Mouse (Mus musculus) ES-CJ7 (cell line): ENCODE results near the gene Zfp580.
"Not testable (repeated sequence)": the region's sequence is repeated elsewhere in the genome, so short reads cannot be mapped to it uniquely, and the experiment has no call there.

Experiments
- DNase-seq: peaks from one replicate; pipeline ENCODE4 v3.0.0; 2011; ENCODE audit warnings: low read depth, low spot score

Zfp580 gene

DNA sequence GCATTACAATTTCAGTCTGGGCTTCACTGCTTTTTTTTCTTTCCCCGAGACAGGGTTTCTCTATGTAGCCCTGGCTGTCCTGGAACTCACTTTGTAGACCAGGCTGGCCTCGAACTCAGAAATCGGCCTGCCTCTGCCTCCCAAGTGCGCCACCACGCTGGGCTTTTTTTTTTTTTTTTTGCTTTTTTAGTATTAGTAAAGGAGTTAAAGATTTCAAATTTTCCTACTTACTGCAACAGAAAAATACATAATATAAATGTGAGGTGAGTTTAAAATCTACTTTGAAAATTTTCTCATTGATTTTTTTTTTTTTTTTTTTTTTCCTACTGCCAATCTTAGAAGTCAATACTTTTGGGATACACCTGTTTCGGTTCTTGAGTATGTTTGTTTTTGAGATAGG is 13.5 kb downstream of the Zfp580 start:
- no peak for DNase-seq

DNA sequence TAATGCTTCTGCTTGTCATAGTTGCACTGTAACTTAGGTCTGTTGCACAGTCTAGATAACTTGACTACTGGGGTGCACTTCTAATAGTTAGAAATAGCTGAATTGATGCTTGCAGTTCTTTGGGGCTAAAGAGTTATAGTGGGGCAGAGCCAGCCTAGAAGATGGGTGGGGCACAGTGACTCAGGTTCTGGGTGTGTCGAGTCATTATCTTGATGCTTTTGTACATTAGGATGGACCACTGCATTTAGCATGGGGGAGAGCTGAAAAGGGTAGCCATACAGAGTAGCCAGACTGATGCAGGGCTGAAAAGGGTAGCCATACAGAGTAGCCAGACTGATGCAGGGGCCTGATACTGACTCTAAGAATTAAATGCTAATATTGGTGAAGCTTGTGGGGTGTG is 22.2 kb downstream of the Zfp580 start:
- DNase-seq, result no peak

DNA sequence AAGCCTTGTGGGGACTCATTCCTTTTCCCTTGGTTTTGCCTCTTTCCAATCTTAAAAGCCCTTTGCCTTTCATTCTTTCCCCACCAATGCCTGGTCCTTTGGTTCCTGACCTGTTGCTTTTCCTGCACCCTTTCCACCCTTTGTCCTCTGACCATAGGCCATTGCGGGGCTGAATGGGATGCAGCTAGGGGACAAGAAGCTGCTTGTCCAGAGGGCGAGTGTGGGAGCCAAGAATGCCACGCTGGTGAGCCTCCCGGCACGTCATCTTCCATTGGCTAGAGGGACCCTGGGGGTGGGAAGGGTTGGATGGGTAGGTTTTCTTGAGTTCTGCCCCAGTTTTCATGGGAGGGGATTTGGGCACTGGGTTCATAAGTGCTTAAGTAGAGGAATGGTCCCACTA is 23.6 kb downstream of the Zfp580 start:
- no peak for DNase-seq

GRCm38 (mm10) chr7:5076931-5077330 is 25.6 kb downstream of the Zfp580 start:
- no peak for DNase-seq

- not testable (repeated sequence) for DNase-seq
Measured at GRCm38 (mm10) chr7:5079365-5080009, 28.1 kb downstream of the Zfp580 start.

GRCm38 (mm10) chr7:5080010-5080751 is 28.8 kb downstream of the Zfp580 start, which contains the start of gene Epn1:
Epn1 (plus strand) TSS chr7:5080235.
- peak; percentile 94 for DNase-seq

DNA sequence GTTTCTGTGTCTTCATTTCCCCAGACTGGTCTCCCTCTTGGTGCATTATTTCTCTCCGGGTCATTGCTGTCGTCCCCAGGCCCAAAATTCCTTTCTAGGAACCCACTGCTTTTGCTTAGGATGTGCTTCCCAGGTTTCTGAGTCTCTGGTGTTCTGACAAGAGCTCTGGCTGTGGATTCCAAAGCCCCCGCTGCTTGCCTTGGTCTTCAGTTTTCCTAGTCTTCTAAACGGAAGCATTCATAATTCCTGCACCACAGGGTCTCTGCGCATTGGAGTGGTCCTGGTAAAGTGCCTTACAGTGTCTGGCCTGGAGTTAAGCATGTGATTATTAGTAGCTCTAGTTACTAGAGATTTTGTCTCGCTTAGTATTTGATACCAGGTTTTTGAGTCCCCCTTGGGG is 29.5 kb downstream of the Zfp580 start:
- DNase-seq, result no peak

GRCm38 (mm10) chr7:5081241-5081640 is 29.9 kb downstream of the Zfp580 start:
- no peak for DNase-seq

DNA sequence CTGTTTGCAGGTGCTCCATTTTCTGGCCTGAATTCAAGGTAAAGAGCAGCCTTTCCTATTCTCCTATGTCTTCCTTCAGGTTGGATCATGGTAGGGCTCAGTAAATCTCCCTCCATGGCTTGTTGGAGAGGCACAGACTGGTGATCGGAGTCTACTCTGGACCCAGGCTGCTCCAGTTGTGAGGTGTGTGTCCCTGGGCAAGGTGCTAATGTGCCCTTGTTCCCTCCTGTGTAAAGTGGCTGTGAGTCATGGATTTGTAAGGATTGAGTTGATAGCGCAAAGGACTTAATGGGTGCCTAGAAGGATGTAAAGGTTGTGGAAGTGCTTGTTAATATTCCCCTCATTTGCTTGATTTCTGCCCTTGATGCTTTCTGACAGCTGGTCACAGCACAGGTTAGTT is 30.6 kb downstream of the Zfp580 start:
- DNase-seq, result no peak

DNA sequence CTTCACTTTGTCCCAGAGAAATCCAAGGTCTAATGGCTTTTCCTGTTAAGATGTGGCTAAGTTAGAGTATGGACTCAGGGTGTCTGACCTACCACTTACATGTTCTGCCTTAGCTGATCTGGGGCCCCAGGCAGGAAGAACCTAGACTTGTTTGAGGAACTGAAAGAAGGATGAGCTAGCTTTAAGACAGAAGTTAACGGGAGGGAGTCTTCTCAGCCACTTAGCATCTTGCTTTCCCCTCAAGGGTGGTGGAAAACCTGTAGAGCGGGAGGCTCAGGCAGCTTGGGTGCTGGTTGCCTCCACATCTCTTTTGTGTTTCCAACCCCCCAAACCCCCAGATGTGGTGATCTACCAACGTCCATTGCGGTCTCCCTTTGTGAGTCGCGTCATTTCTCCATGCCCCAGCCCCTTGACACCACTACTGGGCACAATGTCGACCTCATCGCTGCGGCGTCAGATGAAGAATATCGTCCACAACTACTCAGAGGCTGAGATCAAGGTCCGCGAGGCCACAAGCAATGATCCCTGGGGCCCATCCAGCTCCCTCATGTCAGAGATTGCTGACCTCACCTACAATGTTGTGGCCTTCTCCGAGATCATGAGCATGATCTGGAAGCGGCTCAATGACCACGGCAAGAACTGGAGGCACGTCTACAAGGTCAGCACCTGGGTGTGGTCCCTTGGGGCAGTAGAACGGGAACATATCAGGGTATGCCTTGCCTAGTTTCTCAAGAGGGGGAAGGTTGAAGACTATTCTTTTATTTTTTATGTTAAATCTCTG is 32.2 kb downstream of the Zfp580 start:
- no peak for DNase-seq

DNA sequence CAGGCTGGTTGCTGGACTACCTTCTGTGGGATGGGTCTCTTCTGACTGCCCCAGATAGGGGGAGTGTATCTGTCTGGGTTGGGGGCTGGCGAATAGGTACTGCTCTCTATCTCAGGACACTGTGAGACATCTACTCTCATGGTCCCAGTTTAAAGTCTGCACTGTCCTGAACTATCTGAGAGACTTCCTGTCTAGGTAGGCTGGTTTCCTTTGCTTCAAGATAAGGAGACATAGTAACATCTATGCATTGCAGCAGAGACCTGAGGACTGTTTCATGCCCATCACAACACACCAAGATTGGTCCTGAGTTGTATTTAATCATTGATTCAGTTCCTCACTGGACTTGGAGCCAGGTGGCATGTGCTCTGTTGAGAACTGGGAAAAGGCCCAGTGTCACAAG is 34.2 kb downstream of the Zfp580 start:
- DNase-seq, result no peak

DNA sequence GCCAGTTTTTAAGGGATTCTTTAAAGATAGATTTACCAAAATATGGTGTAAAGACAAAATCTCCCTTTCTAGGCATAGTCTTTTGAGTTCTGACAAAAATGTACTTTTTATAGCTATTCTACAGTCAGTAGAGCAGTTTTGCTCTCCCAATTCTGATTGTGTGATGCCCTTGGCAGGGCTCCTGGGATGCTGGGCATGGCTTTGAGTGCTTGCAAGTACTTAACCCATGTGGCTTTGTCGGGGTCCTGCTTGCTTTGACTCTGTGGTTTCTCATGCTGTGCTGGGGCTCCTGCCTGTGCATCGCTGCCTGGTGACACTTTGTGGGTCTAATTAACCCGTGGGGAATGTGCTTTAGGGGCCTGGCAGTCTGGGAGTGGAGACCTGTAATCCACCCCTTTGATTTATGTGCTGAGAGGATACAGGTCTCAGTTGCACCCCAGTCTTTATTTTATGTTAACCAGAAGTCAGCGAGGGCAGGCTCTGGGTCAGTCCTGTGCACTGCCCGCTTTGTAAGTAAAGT is 35.6 kb downstream of the Zfp580 start:
- no peak for DNase-seq

DNA sequence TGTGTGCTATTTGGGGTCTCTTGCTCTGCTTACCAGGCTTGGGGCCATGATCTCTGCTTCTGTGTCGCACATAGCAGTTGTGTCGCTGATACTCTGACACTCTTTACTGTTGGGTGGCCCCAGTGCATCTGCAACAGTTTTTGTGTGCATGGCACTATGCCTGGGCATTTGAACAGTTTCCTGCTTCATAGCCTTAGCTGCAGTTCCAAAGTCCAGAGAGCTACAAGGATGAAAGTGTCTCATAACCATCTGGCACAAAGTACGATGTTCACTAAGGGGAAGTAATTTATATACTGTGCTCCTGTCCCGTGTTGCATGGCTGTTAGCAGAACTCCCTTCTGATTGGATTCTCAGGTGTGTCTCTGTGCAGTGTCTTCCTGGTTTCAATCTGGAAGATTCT is 36.5 kb downstream of the Zfp580 start:
- DNase-seq, result no peak

DNA sequence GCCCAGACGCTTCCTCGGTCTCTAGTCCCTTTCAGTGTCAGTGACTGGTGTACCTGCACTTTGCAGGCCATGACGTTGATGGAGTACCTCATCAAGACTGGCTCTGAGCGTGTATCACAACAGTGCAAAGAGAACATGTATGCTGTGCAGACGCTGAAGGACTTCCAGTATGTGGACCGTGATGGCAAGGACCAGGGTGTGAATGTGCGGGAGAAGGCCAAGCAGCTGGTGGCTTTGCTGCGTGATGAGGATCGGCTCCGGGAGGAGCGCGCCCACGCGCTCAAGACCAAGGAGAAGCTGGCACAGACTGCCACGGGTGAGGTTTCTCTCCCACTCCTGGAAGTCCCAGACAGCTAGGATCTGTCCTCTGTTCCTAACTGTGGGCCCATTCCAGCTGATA is 38.5 kb downstream of the Zfp580 start:
- DNase-seq, result no peak

GRCm38 (mm10) chr7:5091008-5091728 is 39.8 kb downstream of the Zfp580 start:
- no peak for DNase-seq

DNA sequence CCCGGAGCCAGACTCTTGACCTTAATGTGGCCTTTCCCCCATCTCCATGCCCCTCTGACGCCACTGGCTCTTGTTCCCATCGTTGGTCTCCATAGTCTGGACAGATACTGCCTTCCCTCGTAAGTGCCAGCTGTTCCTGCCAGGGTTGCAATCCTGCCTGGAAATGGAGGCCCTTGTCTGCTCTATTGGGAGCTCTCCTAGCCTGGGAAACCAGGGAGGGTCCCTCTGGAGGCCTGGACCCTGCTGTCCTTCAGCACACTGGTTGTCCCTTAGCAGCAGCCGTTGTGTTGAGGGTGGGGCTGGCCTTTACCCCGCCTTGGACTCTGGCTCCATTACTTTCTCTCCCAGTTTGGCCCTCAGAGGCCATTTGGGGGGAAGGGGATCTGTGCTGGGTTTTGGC is 41.0 kb downstream of the Zfp580 start:
- no peak for DNase-seq

DNA sequence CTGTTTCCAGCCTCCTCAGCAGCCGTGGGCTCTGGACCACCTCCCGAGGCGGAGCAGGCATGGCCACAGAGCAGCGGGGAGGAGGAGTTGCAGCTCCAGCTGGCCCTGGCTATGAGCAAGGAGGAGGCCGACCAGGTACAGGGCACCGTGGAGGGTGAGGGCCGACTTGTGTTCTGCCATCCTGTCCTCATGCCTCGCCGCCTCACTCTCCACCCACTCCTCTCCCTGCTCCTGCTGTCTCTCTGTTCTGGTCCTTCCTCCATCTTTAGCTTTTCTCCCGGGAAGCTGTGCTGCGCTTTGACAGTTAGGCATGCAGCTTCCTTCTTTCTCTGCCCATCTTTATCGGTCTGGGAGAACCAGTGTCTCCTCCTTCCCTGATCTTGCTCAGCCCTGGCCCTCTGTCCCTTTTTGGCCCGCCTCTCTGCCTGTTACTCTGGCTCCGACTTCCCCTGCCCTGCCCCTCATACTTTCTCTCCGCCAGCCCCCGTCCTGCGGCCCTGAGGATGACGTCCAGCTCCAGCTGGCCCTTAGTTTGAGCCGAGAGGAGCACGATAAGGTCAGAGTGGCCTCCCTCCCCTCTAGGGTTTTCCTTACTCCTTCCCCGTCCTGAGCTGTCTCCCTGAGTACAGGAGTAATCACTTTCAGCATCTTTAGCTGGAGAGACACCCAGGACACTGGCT is 41.6 kb downstream of the Zfp580 start:
- no peak for DNase-seq

GRCm38 (mm10) chr7:5098769-5099168 is 47.4 kb downstream of the Zfp580 start:
- no peak for DNase-seq

DNA sequence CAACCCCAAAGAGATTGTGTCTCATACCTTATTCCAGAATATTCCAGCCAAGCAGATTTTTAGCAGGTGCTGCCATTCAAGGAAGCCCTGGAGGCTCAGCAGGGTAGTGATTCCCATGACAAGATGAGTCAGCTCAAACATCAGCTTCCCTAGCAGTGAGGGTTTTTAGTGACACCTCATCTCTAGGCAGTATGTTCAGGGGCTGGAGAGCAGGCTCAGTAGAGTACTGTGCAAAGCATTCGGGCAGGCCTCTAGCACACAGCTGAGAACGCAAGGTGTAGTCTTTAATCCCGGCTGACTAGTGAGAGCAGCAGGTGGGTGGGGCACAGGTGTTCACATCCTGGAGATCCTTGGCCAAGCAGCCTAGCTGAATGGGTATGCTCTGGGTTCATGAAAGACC is 48.5 kb downstream of the Zfp580 start:
- DNase-seq, result peak; percentile 29

- DNase-seq, result no peak
Measured at GRCm38 (mm10) chr7:5101066-5101663, 49.8 kb downstream of the Zfp580 start.

DNA sequence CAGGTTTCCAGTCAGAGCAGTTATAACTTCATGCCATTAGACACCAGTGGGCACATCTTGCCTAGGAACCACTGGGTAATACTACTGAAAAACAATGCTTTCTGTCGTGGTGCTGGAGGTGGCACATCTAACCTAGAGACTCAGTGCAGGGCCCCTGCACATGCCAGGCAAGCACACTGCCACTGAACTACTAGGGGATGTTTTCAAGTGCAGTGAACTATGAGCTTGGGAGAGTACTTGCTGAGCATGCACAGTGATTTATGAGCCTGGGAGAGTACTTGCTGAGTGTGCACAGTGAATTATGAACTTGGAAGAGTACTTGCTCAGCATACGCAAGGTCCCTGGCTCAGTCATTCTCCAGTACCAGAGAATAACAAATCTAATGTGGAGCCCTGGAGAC is 51.2 kb downstream of the Zfp580 start:
- DNase-seq, result no peak
